Mouse (Mus musculus) fibroblast of lung, adult 2 months (primary cell): ENCODE measurements around the gene Nol3.
A peak's percentile ranks its signal among the peaks of the same experiment; 100 is the strongest.
"Not testable (repeated sequence)": the region's sequence is repeated elsewhere in the genome, so short reads cannot be mapped to it uniquely, and the experiment has no call there.

Experiments used
- DNase-seq: peaks from one replicate; pipeline ENCODE4 v3.0.0-alpha.2; 2011; ENCODE audit warnings: low read depth

Nol3 gene

GRCm38 (mm10) chr8:105275840-105276239, at the start of gene Nol3:
Nol3 (plus strand) TSS chr8:105276140.
- DNase-seq, result no peak

GRCm38 (mm10) chr8:105231503-105232320, 44.2 kb upstream of the Nol3 start:
- DNase-seq, result no peak

GRCm38 (mm10) chr8:105232321-105232693, 43.6 kb upstream of the Nol3 start:
- not testable (repeated sequence) for DNase-seq

GRCm38 (mm10) chr8:105233126-105233935, 42.6 kb upstream of the Nol3 start:
- no peak for DNase-seq

- no peak for DNase-seq
Measured at GRCm38 (mm10) chr8:105235206-105235605, 40.7 kb upstream of the Nol3 start.

GRCm38 (mm10) chr8:105237442-105238142, 38.3 kb upstream of the Nol3 start:
- no peak for DNase-seq

GRCm38 (mm10) chr8:105241016-105241415, 34.9 kb upstream of the Nol3 start:
- no peak for DNase-seq

GRCm38 (mm10) chr8:105251954-105252353, 24.0 kb upstream of the Nol3 start:
- DNase-seq, result no peak

- no peak for DNase-seq
Measured at GRCm38 (mm10) chr8:105252680-105253537, 23.0 kb upstream of the Nol3 start.

- DNase-seq, result no peak
Measured at GRCm38 (mm10) chr8:105253766-105254151, 22.2 kb upstream of the Nol3 start.

- DNase-seq, result peak; percentile 73
Measured at GRCm38 (mm10) chr8:105254152-105254965, 21.6 kb upstream of the Nol3 start.

GRCm38 (mm10) chr8:105254966-105255350, 21.0 kb upstream of the Nol3 start, which contains the start of gene B3gnt9:
B3gnt9 (minus strand) TSS chr8:105255153.
- DNase-seq, result peak; percentile 61

GRCm38 (mm10) chr8:105257318-105258114, 18.4 kb upstream of the Nol3 start:
- no peak for DNase-seq

GRCm38 (mm10) chr8:105258911-105259720, 16.8 kb upstream of the Nol3 start:
- no peak for DNase-seq

GRCm38 (mm10) chr8:105259721-105260320, 16.1 kb upstream of the Nol3 start:
- DNase-seq, result no peak

- DNase-seq, result no peak
Measured at GRCm38 (mm10) chr8:105260371-105261099, 15.4 kb upstream of the Nol3 start.

- DNase-seq, result no peak
Measured at GRCm38 (mm10) chr8:105261326-105261980, 14.5 kb upstream of the Nol3 start.
